Mouse (Mus musculus) layer of hippocampus, adult 2 months (tissue): Measurements from ENCODE around the gene Stpg4. TPM values are rescaled to one million over a fixed set of nuclear protein-coding genes. Genes with fewer than 3 reads are reported as not detected.

Experiments
- DNase-seq, 2 experiments: peaks; one replicate each; pipeline ENCODE4 v3.0.0; 2022; ENCODE audit warnings: low spot score in 2 of 2
- H3K27ac ChIP-seq: fragments of 200-600 bp; 2 replicates; pipeline ENCODE4 v1.8.1; 2022
- H3K4me3 ChIP-seq: fragments of 200-600 bp; 2 replicates; pipeline ENCODE4 v1.8.1; 2022; ENCODE audit warnings: mild to moderate bottlenecking
- CTCF ChIP-seq: fragments of 200-600 bp; conservative IDR thresholded peaks from 2 replicates; pipeline ENCODE4 v1.8.1; 2022; ENCODE audit warnings: antibody characterized with exemption, mild to moderate bottlenecking, moderate library complexity
- total RNA-seq, 2 experiments: library from RNA; stranded (reverse); gene quantifications; 2 replicates each; pipeline ENCODE4 v1.2.3; 2021

Gene Stpg4
- total RNA-seq, 2 experiments from 2014 or later: not detected

- Histone ChIP-seq H3K27ac (no peak overlapping the region), H3K4me3 (no peak overlapping the region)
- no peak for DNase-seq
- TF ChIP-seq CTCF: no peak
These were observed 41.7 kb downstream of the Stpg4 start for GRCm38 (mm10) chr17:87385835-87386234.

GRCm38 (mm10) chr17:87380681-87381080 is 46.9 kb downstream of the Stpg4 start:
- no peak for DNase-seq
- TF ChIP-seq CTCF: no peak
- Histone ChIP-seq H3K4me3 (no peak overlapping the region), H3K27ac (peak overlapping the region; percentile 93; the same call in 1 of the 2 replicates)

- Histone ChIP-seq H3K27ac (peak overlapping the region; percentile 93), H3K4me3 (no peak overlapping the region)
- no peak for DNase-seq
- no peak for TF ChIP-seq CTCF
These were observed 47.7 kb downstream of the Stpg4 start for GRCm38 (mm10) chr17:87379821-87380220.

GRCm38 (mm10) chr17:87379160-87379624 is 48.3 kb downstream of the Stpg4 start:
- Histone ChIP-seq H3K27ac (peak overlapping the region; percentile 93), H3K4me3 (no peak overlapping the region; the same call in 1 of the 2 replicates)
- TF ChIP-seq CTCF: no peak
- no peak for DNase-seq

- DNase-seq: peak; percentile 32 to 79
- no peak overlapping the region; the same call in 1 of the 2 replicates for H3K4me3 ChIP-seq
- peak overlapping the region; percentile 93 for H3K27ac ChIP-seq
- TF ChIP-seq CTCF: peak; percentile 31
These were observed 49.0 kb downstream of the Stpg4 start for GRCm38 (mm10) chr17:87378354-87379159.

GRCm38 (mm10) chr17:87377536-87377935 is 50.0 kb downstream of the Stpg4 start:
- no peak overlapping the region for H3K4me3 ChIP-seq
- H3K27ac ChIP-seq: peak overlapping the region; percentile 93
- DNase-seq: peak; percentile 63 to 73
- no peak for TF ChIP-seq CTCF

GRCm38 (mm10) chr17:87376831-87377471 is 50.6 kb downstream of the Stpg4 start:
- no peak for TF ChIP-seq CTCF
- no peak for DNase-seq
- Histone ChIP-seq H3K27ac (peak overlapping the region; percentile 93), H3K4me3 (no peak overlapping the region)

GRCm38 (mm10) chr17:87375941-87376511 is 51.5 kb downstream of the Stpg4 start:
- no peak for TF ChIP-seq CTCF
- Histone ChIP-seq H3K27ac (no peak overlapping the region), H3K4me3 (no peak overlapping the region)

GRCm38 (mm10) chr17:87373327-87373726 is 54.2 kb downstream of the Stpg4 start:
- TF ChIP-seq CTCF: no peak
- no peak for DNase-seq
- H3K4me3 ChIP-seq: no peak overlapping the region
- H3K27ac ChIP-seq: peak overlapping the region; percentile 77; the same call in 1 of the 2 replicates

More at GRCm38 (mm10) chr17:87375941-87376511, 51.5 kb downstream of the Stpg4 start:
- no peak for DNase-seq

- peak in 1 of 2 experiments; percentile 58 for DNase-seq
- Histone ChIP-seq H3K27ac (peak overlapping the region; percentile 77), H3K4me3 (no peak overlapping the region)
- TF ChIP-seq CTCF: no peak
These were observed 55.4 kb downstream of the Stpg4 start for GRCm38 (mm10) chr17:87372189-87372588.

GRCm38 (mm10) chr17:87369270-87369759 is 58.2 kb downstream of the Stpg4 start:
- DNase-seq: peak; percentile 60 to 69
- H3K27ac ChIP-seq: peak overlapping the region; percentile 67; the same call in 1 of the 2 replicates
- no peak overlapping the region for H3K4me3 ChIP-seq
- peak; percentile 47 for TF ChIP-seq CTCF

GRCm38 (mm10) chr17:87368481-87368880 is 59.1 kb downstream of the Stpg4 start:
- H3K27ac ChIP-seq: peak overlapping the region; percentile 67; the same call in 1 of the 2 replicates
- DNase-seq: no peak
- no peak overlapping the region for H3K4me3 ChIP-seq
- no peak for TF ChIP-seq CTCF

GRCm38 (mm10) chr17:87367640-87368039 is 59.9 kb downstream of the Stpg4 start:
- DNase-seq: peak in 1 of 2 experiments; percentile 47
- H3K27ac ChIP-seq: peak overlapping the region; percentile 59; the same call in 1 of the 2 replicates
- H3K4me3 ChIP-seq: no peak overlapping the region
- no peak for TF ChIP-seq CTCF
